Mouse (Mus musculus): ENCODE results near the gene Olfr50.

Gene Olfr50

DNA sequence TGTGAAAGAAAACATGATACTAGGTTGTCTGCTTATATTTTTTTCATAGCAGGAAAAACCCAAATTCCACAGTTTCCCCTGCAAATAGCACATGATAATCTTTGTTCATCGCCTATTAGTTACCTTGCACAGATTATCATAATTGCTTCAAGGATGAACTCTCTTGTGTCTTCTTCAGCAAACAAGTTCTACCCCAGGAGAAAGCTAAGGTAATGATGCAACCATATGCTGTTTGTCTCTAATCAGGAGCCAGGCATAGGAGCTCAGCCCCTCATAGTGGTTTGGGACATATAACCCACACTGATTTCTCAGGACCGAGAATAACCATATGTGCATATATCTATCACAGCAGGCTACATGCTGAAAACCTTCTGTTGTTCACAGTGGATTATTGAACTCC, at the start of gene Olfr50:
TSS of gene Olfr50 (plus strand) at position 301 of the 400 bp plus-strand sequence.
- no peak for DNase-seq

DNA sequence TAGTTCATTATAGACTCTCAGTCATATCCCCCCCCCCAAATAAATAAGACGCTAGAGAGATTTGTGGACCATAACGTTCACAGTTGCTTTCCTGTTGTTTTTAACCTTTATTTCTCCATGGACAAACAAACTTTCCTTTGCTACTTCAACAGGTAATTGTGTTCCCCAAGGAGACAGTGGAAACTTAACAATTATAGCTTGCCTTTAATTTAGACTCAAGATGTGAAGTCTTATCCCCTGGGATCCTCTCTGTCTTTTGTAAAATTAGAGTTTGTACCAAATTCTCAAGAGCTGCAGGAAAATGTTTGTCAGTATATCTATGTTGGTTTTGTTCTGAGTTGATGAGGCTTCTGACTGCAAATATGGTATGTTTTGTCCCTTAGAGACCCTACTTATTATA, 6.4 kb upstream of the Olfr50 start, which contains the start of gene Olfr348:
TSS of gene Olfr348 (plus strand) at position 301 of the 400 bp plus-strand sequence.
- no peak for DNase-seq

DNA sequence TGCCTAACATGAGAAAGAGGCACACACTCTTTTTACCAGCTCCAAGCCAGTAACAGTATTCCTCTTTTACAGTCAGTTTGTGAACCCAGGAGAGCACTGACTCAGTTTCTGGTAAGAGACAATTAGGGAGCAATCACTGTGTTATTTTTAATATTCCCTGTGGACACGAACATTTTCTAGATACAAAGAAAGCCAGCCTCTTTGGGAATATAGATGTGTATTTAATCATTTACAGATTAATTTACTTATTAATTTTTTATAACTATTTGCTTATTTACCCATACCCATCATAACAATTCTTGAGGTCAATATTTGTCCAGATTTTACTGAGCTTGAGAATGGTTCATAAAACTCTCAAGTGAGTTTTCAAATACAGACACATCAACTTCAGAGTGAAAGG, 26.6 kb downstream of the Olfr50 start, which contains the start of gene Olfr3:
TSS of gene Olfr3 (minus strand) at position 101 of the 400 bp plus-strand sequence.
- no peak for DNase-seq

DNA sequence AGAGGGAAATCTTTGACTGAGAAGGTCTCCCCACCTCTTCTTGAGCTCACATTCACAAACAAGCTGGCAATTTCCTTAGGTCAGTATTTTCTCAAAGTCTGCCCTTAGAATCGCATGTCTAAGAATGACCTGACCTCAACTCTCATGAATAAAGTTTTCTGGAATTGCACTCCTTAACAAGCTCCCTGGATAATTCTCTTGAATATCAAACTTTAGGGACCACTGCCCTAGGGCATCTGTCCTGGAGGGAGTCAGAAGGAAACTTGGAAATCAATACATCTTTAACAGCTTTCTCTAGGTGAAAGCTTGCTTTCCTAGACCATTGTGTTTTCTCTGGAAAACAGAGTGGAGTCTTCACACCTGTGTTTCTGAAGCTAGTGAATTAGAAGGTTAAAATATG, 55.7 kb downstream of the Olfr50 start, which contains the start of gene Olfr350:
TSS of gene Olfr350 (plus strand) at position 301 of the 400 bp plus-strand sequence.
- no peak for DNase-seq

Measured in B cell, adult 2 months (primary cell).